Mouse (Mus musculus) layer of hippocampus, postnatal 25 days (tissue): ENCODE results near the gene Map4k4. TPM values are rescaled to one million over a fixed set of nuclear protein-coding genes. Genes with fewer than 3 reads are reported as not detected.

Experiments used
- DNase-seq, 2 experiments: peaks; one replicate each; pipeline ENCODE4 v3.0.0; 2022; ENCODE audit warnings: mixed read lengths in 2 of 2, low spot score in 1 of 2; ENCODE audit errors: extremely low spot score in 1 of 2
- total RNA-seq, 2 experiments: library from RNA; stranded (reverse); gene quantifications; 2 replicates each; pipeline ENCODE4 v1.2.3; 2021

Map4k4 gene
- 100 to 1,000 TPM; 154 to 180 TPM for total RNA-seq

GRCm38 (mm10) chr1:39900181-39901005, at the start of gene Map4k4:
Gene Map4k4, plus strand, starts transcription at chr1:39900913.
- DNase-seq, result peak; percentile 48 to 59

- no peak for DNase-seq
These were observed 44.8 kb upstream of the Map4k4 start for GRCm38 (mm10) chr1:39855949-39856348.

GRCm38 (mm10) chr1:39856795-39857447, 43.8 kb upstream of the Map4k4 start:
- no peak for DNase-seq

DNA sequence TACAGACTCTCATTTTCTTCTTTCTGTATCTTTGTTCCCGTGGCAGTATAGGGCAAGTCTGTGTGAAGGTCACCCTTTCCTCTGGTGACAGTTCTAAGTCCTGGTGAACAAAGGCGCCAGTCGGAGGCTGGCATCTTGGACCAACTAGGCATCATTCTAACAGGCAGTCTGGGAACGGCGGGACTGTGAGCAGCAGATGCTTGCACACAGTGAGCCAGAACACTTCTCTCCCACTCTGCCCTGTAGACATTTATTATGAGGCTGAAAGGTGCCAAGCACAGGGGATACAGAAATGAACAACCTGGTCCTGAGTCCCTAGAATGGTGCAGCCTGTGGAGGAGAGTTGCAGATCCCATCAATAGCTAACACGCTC, 43.3 kb upstream of the Map4k4 start:
- no peak for DNase-seq

- DNase-seq, result no peak
These were observed 41.5 kb upstream of the Map4k4 start for GRCm38 (mm10) chr1:39859213-39859612.

DNA sequence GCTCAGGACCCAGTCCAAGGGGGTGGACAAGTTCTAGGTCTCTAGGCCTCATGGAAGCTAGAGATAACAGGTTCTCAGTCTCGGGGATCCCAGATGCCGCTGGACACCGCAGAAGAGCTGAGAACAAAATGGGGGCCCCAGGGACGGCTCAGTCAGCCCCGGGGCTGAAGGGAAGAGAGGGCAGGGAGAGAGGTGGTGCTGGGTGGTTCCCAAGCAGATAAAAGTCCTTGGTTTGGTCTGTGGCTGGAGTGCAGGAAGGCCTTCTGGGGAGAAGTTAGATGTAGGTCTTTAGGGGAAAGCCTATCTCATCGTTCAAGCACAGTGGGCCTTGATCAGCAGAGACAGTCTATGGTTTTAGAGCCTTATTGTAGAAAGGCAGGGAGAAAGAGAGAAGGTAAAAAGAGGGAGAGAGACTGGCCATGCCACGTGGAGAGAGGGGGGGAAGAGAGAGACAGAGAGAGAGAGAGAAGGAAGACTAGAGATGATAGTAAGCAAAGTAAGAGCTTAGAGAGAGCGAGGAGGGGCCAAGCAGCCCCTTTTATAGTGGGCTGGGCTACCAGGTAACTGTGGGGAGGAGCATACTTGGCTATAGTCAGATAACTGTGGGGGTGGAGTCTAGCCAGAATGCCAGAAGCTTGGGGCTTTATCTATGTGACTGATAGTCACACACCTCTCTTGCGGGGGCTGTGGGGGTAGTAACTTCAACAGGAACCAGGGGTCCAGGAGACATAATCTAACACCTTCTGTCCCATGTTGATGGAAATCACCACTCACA, 34.2 kb upstream of the Map4k4 start:
- DNase-seq, result no peak

DNA sequence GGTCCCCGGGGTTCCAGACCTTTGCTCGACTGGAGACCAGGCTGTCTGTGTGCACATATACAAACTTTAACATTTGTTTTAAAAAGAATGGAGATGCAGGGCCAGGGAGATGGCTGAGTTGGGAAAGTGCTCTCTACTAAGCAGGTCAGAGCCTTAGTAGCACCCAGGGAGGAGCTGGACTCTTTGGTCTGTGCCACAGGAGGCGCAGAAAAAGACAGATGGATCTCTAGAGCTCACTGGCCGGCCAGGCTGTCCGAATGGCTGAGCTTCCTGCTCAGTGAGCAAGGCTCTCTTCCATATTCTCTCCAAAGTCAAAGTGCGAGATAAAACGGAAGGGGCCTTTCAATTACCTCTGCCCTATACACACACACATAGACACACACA, 33.6 kb upstream of the Map4k4 start:
- no peak for DNase-seq

GRCm38 (mm10) chr1:39867966-39868593, 32.6 kb upstream of the Map4k4 start:
- DNase-seq, result no peak

GRCm38 (mm10) chr1:39868825-39869571, 31.7 kb upstream of the Map4k4 start:
- DNase-seq, result no peak

DNA sequence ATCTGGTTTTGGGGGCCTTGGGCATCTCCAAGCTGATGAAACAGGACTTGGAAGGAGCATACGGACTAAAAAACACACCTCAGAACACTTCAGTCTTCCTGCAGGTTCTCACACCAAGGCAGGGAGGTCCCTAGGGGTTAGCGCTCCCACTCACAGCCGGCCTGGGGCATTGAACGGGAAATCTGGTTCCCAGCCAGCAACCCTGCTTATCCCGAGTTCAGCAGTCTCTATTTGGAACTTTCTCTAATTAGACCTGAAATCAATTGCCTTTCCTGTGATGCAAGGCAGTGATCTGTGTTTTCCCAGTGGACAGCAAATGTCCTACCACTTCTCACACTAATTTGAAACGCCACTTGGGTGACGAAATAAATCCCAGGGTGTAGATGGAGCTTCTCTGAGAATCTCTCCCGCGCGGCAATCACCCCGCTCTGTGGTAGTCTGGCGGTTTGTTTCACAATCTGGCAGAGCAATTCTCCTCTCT, 31.0 kb upstream of the Map4k4 start:
- no peak for DNase-seq

GRCm38 (mm10) chr1:39877981-39878380, 22.7 kb upstream of the Map4k4 start:
- no peak for DNase-seq

GRCm38 (mm10) chr1:39882505-39882904, 18.2 kb upstream of the Map4k4 start:
- no peak for DNase-seq

GRCm38 (mm10) chr1:39884803-39885515, 15.8 kb upstream of the Map4k4 start:
- no peak for DNase-seq

DNA sequence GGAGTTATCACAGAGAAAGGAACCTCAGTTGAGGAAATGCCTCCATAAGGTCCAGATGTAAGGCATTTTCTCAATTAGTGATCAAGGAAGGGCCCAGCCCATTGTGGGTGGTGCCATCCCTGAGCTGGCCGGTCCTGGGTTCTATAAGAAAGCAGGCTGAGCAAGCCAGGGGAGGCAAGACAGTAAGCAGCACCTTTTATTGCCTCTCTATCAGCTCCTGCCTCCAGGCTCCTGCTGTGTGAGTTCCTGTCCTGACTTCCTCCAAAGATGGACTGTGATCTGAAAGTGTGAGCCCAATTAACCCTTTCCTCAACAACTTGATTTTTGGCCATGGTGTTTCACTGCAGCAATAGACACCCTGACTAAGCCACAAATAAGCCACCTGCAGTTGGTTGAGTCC, 12.7 kb upstream of the Map4k4 start:
- DNase-seq, result no peak

- no peak for DNase-seq
These were observed 11.3 kb upstream of the Map4k4 start for GRCm38 (mm10) chr1:39889429-39889828.

- DNase-seq, result no peak
These were observed 10.7 kb upstream of the Map4k4 start for GRCm38 (mm10) chr1:39889973-39890372.

GRCm38 (mm10) chr1:39893153-39893880, 7.4 kb upstream of the Map4k4 start:
- no peak for DNase-seq

DNA sequence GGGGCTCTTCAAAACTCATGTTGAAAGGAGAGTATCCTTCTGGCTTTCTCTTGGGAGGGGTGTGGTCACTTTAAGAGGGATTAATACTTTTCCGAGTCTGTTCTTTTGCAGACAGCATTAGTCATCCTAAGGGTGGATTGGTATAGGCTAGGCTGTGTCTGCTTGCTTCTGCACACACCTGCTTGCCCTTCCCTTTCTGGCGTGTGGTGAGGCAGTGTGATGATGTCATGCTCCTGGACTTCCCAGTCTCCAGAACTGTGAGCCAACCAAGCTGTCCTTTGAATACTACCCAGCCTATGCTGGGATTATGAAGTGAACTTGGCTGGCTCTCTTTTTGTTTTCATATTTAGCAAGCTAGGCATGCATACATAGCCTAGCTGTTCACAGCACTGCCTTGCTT, 5.6 kb upstream of the Map4k4 start:
- DNase-seq, result no peak

- no peak for DNase-seq
These were observed 5.2 kb upstream of the Map4k4 start for GRCm38 (mm10) chr1:39895506-39895905.
